Mouse (Mus musculus): ENCODE measurements at regions not wholly inside any gene's neighbourhood (a gene's known extent, or its start where the extent isn't known, plus 50 kb on each side); places are given as distances from the start of the nearest gene placed in this dataset.
"Not testable (repeated sequence)": the region's sequence is repeated elsewhere in the genome, so short reads cannot be mapped to it uniquely, and the experiment has no call there.

DNA sequence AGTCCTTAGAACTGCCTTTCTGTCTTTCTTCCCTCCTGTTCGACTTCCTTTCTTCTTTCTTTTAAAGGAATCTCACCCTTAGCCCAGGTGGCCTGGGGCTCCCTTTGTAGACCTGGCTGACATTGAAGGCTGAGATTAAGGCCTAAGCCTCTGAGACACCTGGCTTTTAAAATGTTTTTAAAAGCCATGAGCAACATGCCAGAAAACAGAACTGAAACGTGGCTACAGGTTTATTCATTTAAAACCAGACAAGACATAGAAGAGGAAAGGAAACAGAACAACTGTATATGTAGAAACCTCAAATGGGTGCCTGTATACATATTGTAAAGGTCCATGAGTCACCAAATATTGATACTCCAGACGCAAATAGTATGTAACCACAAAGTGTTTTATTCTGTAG lies 242.8 kb upstream of the Vmn1r3 start:
- no peak overlapping the region for H3K27ac ChIP-seq
- ATAC-seq (replicated peaks; ENCODE audit: low FRiP score, low read depth) (no peak), DNase-seq (ENCODE audit: low spot score) (no peak)
- H3K9ac ChIP-seq (ENCODE audit: low read depth, low read length) = no peak overlapping the region
- 66% methylated on average over 3 of the region's 3 CpGs for WGBS
- no peaks in the 10 kb centered on the region for H3K4me1 ChIP-seq (replicated peaks; ENCODE audit: insufficient read depth, low read length)
- no peak overlapping the region for H3K4me3 ChIP-seq (replicated peaks; ENCODE audit: low read depth, low read length)
- H3K36me3 ChIP-seq (ENCODE audit: insufficient read depth, low read length) = no peaks in the 10 kb centered on the region
- H3K27me3 ChIP-seq (ENCODE audit: insufficient read depth, low read length) = no peaks in the 10 kb centered on the region
- H3K4me2 ChIP-seq (ENCODE audit: low read length) = no peak overlapping the region
- TF ChIP-seq CTCF (IDR thresholded peaks at IDR 0.05; ENCODE audit: low read depth) = no peak
- H3K9me3 ChIP-seq (replicated peaks; ENCODE audit: low read length) = no peaks in the 10 kb centered on the region

DNA sequence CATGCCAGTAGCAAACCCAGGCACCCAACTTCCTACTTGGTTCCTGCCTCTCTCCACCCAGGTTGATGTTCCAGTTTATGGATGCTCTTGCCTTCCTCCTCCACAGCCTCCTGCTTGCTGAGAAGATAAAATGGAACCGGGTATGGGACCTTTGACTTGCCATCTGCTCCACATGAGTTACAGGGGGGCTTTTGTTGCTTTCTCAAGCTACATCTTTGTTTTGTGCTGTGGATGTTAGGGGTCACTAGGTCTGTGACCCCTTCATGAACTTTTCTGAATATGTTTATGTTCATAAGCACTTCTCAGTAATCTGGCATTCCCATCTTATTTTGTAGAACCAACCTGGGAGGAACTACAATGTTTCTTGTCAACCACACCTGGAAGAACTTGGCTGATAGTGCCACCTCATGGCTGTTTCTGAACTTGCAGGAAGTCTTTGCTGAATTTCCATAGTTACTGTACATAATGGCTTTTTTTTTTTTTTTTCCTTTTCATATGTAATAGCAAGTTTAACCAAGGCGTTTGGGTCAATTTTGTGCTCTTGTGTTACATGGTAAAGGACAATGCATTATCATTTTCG lies 234.9 kb upstream of the Vmn1r3 start:
- no peak overlapping the region for H3K4me3 ChIP-seq (replicated peaks; ENCODE audit: low read depth, low read length)
- WGBS = 24% methylated on average over 3 of the region's 3 CpGs
- no peak overlapping the region for H3K9ac ChIP-seq (ENCODE audit: low read depth, low read length)
- ATAC-seq (replicated peaks; ENCODE audit: low FRiP score, low read depth) = peak; percentile 66
- peak; percentile 81 for TF ChIP-seq CTCF (IDR thresholded peaks at IDR 0.05; ENCODE audit: low read depth)
- no peak overlapping the region for H3K27ac ChIP-seq
- no peaks in the 10 kb centered on the region for H3K27me3 ChIP-seq (ENCODE audit: insufficient read depth, low read length)
- no peak overlapping the region for H3K4me2 ChIP-seq (ENCODE audit: low read length)
- no peaks in the 10 kb centered on the region for H3K36me3 ChIP-seq (ENCODE audit: insufficient read depth, low read length)
- H3K9me3 ChIP-seq (replicated peaks; ENCODE audit: low read length) = no peaks in the 10 kb centered on the region
- no peaks in the 10 kb centered on the region for H3K4me1 ChIP-seq (replicated peaks; ENCODE audit: insufficient read depth, low read length)
- DNase-seq (ENCODE audit: low spot score) = peak; percentile 83

DNA sequence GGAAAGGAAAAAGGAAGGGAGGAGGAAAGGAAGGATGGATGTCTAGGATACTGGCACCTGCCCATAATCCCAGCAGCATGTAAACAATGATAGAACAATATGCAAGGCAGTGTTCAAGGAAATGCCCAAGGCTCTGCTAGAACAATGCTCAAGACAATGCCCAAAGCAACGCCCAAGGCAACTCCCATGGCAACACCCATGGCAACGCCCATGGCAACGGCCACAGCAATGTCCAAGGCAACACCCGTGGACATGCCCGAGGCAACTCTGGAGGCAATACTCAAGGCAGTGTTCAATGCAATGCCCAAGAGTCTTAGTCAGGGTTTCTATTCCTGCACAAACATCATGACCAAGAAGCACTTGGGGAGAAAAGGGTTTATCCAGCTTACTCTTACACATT lies 231.5 kb upstream of the Vmn1r3 start:
- Histone ChIP-seq H3K4me3 (replicated peaks; ENCODE audit: low read depth, low read length) (no peak overlapping the region), H3K9ac (ENCODE audit: low read depth, low read length) (no peak overlapping the region), H3K9me3 (replicated peaks; ENCODE audit: low read length) (no peaks in the 10 kb centered on the region), H3K27me3 (ENCODE audit: insufficient read depth, low read length) (no peaks in the 10 kb centered on the region), H3K36me3 (ENCODE audit: insufficient read depth, low read length) (no peaks in the 10 kb centered on the region), H3K4me2 (ENCODE audit: low read length) (no peak overlapping the region), H3K4me1 (replicated peaks; ENCODE audit: insufficient read depth, low read length) (no peaks in the 10 kb centered on the region), H3K27ac (no peak overlapping the region)
- ATAC-seq (replicated peaks; ENCODE audit: low FRiP score, low read depth) (no peak), DNase-seq (ENCODE audit: low spot score) (no peak)
- 88% methylated on average over 5 of the region's 5 CpGs for WGBS
- no peak for TF ChIP-seq CTCF (IDR thresholded peaks at IDR 0.05; ENCODE audit: low read depth)

DNA sequence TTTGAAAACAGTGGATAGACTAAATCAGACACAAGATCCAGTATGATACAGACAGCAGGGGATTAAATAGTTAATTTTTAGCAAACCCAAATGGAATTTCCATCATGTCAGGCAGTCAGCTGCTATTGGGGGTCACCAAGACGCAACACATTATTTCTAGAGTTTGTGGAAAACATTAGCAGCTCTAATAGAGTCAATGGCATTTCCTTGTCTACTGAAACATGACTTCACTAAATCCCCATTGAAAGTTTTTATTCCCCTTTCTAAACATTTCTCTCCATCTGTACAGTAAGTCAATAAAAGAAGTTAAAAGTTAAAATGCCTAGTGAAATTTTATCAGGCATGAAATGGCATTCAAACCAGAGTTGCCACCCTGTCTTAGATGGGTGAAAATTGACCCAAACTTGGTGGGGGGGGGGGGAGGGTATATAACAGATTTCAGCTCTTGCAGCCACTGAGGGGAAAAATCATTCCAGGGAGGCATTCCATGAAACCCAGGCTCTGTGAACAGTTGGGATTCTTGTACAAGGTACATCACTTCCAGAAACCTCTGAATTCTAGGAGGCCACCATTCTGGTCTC lies 229.4 kb upstream of the Vmn1r3 start:
- DNase-seq (ENCODE audit: low spot score) (peak; percentile 56), ATAC-seq (replicated peaks; ENCODE audit: low FRiP score, low read depth) (0 out of 2 replicates have a peak, but pooled peaks have one; percentile 17)
- 17% methylated on average over 1 of the region's 1 CpGs for WGBS
- H3K9me3 ChIP-seq (replicated peaks; ENCODE audit: low read length); H3K27me3 ChIP-seq (ENCODE audit: insufficient read depth, low read length); H3K4me1 ChIP-seq (replicated peaks; ENCODE audit: insufficient read depth, low read length); H3K9ac ChIP-seq (ENCODE audit: low read depth, low read length); H3K4me3 ChIP-seq (replicated peaks; ENCODE audit: low read depth, low read length); H3K4me2 ChIP-seq (ENCODE audit: low read length); H3K36me3 ChIP-seq (ENCODE audit: insufficient read depth, low read length): not testable (repeated sequence)
- peak overlapping the region; percentile 5; the same call in 1 of the 2 replicates for H3K27ac ChIP-seq

DNA sequence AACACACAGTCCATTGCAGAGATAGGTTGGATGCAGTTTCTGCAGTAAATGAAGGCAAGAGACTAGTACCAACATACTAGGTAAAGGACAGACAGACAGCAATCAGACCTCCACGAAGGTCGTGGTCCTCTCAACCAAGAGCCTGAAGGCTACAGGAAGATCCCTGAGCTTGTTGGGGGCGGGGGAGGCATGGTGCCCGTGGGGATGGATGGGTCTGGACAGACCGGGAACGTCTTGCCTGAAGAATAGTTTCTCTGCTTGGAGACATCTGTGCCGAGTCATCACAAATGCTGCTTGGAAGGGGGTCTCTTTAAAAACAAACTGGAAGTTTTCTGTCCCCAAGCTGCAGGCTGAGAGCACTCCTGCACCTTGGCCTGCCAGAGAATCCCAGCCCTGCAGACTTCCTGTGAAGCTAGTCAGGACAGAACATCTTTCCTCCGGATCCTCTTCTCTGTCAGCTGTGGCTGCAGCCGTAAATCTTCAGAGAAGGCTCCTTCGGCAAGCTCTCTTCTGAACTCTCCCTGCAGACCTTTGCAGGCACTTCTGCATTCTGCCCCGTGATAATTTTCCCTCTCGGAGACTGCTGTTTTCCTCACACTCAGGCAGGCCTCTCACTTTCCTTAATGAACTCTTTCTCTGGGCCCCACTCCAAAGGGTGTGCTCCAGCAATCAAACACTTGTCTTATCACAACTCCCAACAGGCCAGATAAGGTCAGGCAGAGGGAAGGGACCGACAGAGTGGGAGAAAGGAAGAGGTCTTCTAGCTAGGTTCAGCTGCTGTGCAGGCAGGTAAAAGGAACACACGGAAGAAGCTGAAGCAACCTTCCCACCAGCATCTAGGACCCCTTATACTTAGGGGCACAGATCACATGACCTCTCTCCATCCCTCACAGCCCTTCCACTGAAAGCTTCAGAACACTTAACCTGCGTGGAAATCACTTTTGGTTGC lies 228.6 kb upstream of the Vmn1r3 start:
- Histone ChIP-seq H3K36me3 (ENCODE audit: insufficient read depth, low read length) (no peaks in the 10 kb centered on the region), H3K27ac (peak overlapping the region; percentile 5; the same call in 1 of the 2 replicates), H3K4me2 (ENCODE audit: low read length) (no peak overlapping the region), H3K4me3 (replicated peaks; ENCODE audit: low read depth, low read length) (no peak overlapping the region), H3K9ac (ENCODE audit: low read depth, low read length) (no peak overlapping the region), H3K4me1 (replicated peaks; ENCODE audit: insufficient read depth, low read length) (no peaks in the 10 kb centered on the region), H3K27me3 (ENCODE audit: insufficient read depth, low read length) (no peaks in the 10 kb centered on the region), H3K9me3 (replicated peaks; ENCODE audit: low read length) (no peaks in the 10 kb centered on the region)
- no peak for TF ChIP-seq CTCF (IDR thresholded peaks at IDR 0.05; ENCODE audit: low read depth)
- DNase-seq (ENCODE audit: low spot score) (peak; percentile 71), ATAC-seq (replicated peaks; ENCODE audit: low FRiP score, low read depth) (peak; percentile 36; the same call in 1 of the 2 replicates)
- 26% methylated on average over 15 of the region's 15 CpGs for WGBS

DNA sequence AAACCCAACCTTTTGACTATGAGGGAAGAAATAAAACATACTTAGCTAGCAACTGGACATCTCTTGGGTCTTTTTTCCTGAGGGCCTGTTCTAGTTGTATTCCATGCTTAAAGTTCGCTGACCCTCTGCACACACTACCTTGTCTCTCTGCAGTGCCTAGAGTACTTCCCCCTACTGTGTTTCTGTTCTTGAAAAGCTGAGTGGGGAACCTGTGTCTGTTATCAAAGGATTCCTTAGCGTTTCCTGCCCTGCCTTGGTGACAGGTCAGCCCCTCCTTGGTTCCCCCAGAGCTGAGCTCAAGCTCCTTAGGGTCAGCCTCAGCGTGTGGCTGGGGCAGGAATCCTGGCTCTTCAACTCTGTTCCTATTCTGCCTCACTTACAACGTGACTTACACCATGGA lies 227.2 kb upstream of the Vmn1r3 start:
- not testable (repeated sequence) for H3K27me3 ChIP-seq (ENCODE audit: insufficient read depth, low read length); H3K4me3 ChIP-seq (replicated peaks; ENCODE audit: low read depth, low read length); H3K36me3 ChIP-seq (ENCODE audit: insufficient read depth, low read length); H3K9ac ChIP-seq (ENCODE audit: low read depth, low read length); H3K9me3 ChIP-seq (replicated peaks; ENCODE audit: low read length); ATAC-seq (replicated peaks; ENCODE audit: low FRiP score, low read depth); H3K4me1 ChIP-seq (replicated peaks; ENCODE audit: insufficient read depth, low read length); H3K4me2 ChIP-seq (ENCODE audit: low read length); H3K27ac ChIP-seq; DNase-seq (ENCODE audit: low spot score)
- 40% methylated on average over 4 of the region's 4 CpGs for WGBS

DNA sequence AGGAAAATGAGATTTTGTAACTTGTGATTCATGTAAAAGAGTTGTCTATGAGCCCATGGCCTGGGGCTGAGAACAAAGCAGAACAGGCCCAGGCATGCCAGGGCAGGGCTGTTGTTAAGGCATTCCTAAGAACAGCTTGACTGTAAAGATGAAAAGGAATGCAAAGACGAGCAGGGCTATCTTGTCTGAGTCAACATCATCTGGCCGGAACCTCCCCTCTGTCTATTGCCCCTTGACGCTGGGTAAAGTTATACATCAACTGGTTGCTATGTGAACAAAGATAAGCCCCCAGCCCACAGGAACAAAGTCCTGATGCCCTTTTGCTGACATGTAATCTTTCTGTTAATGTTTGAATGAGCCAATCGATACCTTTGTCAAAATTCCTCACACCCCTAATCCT lies 217.7 kb upstream of the Vmn1r3 start:
- not testable (repeated sequence) for H3K27ac ChIP-seq; H3K27me3 ChIP-seq (ENCODE audit: insufficient read depth, low read length); H3K4me1 ChIP-seq (replicated peaks; ENCODE audit: insufficient read depth, low read length); H3K36me3 ChIP-seq (ENCODE audit: insufficient read depth, low read length); H3K4me3 ChIP-seq (replicated peaks; ENCODE audit: low read depth, low read length); H3K4me2 ChIP-seq (ENCODE audit: low read length); H3K9ac ChIP-seq (ENCODE audit: low read depth, low read length); ATAC-seq (replicated peaks; ENCODE audit: low FRiP score, low read depth); DNase-seq (ENCODE audit: low spot score); H3K9me3 ChIP-seq (replicated peaks; ENCODE audit: low read length)
- WGBS = 50% methylated on average over 4 of the region's 4 CpGs

DNA sequence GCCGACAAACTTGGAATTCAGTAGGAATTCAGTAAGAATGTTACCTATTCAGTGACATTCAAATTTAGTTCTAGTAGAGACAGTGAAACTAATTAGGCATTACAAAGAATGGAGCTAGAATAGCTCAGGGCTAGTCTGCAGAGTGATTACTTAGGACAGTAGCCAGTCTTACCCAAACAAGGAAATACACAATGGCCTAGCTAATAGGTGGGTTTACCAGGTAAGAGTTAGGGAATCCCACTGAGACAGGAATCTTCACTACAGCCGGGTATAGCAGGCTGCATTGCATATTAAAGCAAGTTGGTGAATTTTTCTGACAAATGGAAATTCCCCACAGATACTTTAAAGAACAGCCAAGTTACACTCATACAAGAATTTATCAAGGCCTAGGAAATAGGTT lies 216.6 kb upstream of the Vmn1r3 start:
- WGBS = 73% methylated on average over 2 of the region's 2 CpGs
- not testable (repeated sequence) for H3K9ac ChIP-seq (ENCODE audit: low read depth, low read length); DNase-seq (ENCODE audit: low spot score); ATAC-seq (replicated peaks; ENCODE audit: low FRiP score, low read depth); H3K4me2 ChIP-seq (ENCODE audit: low read length); H3K27me3 ChIP-seq (ENCODE audit: insufficient read depth, low read length); H3K9me3 ChIP-seq (replicated peaks; ENCODE audit: low read length); H3K4me1 ChIP-seq (replicated peaks; ENCODE audit: insufficient read depth, low read length); H3K36me3 ChIP-seq (ENCODE audit: insufficient read depth, low read length); H3K27ac ChIP-seq; H3K4me3 ChIP-seq (replicated peaks; ENCODE audit: low read depth, low read length)

DNA sequence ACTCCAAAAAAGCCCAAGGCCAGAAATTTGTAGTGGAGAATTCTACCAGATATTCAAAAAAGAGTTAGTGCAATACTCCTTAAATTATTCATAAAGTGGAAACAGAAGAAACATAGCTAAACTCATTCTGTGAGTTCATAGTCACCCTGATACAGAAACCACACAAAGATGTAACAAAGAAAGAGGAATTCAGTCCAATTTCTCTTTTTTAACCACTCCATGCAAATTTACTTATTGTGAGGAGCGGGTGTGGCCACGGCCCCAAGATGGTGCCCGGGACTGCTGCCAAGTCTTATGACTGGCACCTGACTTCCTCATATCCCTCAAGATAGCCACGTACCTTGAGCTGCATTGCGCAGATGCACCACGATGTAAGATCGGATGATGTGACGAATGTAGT lies 206.4 kb upstream of the Vmn1r3 start:
- WGBS = 92% methylated on average over 8 of the region's 8 CpGs
- H3K36me3 ChIP-seq (ENCODE audit: insufficient read depth, low read length); H3K4me1 ChIP-seq (replicated peaks; ENCODE audit: insufficient read depth, low read length); H3K27ac ChIP-seq; H3K4me2 ChIP-seq (ENCODE audit: low read length); H3K9ac ChIP-seq (ENCODE audit: low read depth, low read length); DNase-seq (ENCODE audit: low spot score); ATAC-seq (replicated peaks; ENCODE audit: low FRiP score, low read depth); H3K27me3 ChIP-seq (ENCODE audit: insufficient read depth, low read length); H3K9me3 ChIP-seq (replicated peaks; ENCODE audit: low read length); H3K4me3 ChIP-seq (replicated peaks; ENCODE audit: low read depth, low read length): not testable (repeated sequence)
